ENCODE assay signal across 14 mouse cellular contexts in the genomic region with DNA sequence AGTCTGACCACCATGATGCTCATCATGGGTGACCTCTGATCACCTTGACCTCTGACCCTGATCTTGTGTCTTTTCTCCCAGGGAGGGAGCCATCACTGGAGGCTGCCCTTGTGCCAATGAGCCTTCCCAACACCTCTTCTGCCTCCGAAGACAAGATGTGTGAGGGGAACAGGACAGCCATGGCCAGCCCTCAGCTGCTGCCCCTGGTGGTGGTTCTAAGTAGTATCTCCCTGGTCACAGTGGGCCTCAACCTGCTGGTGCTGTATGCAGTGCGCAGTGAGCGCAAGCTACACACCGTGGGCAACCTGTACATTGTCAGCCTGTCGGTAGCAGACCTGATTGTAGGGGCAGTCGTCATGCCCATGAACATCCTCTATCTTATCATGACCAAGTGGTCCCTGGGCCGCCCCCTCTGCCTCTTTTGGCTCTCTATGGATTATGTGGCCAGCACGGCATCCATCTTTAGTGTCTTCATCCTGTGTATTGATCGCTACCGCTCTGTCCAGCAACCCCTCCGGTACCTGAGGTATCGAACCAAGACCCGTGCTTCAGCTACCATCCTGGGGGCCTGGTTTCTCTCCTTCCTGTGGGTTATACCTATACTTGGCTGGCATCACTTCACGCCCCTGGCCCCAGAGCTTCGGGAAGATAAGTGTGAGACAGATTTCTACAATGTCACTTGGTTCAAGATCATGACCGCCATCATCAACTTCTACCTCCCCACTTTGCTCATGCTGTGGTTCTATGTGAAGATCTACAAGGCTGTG.
DNase-seq lines count a peak whose midpoint lies in the region; ATAC-seq and TF ChIP-seq lines count a peak whose summit lies in the region.
"Had no signal": no experiment of that assay in that cellular context is flagged by ENCODE, and none has a peak within 500 bp of the region (broad histone marks: within the 10 kb centered on the region; RNA-seq: fewer than 3 reads in every experiment).

No protein-coding gene starts in this region.

- TF ChIP-seq CTCF in heart, postnatal 0 days (IDR thresholded peaks at IDR 0.05; ENCODE audit: low read depth) = peak; percentile 18; the same call in 1 of the 2 replicates
- TF ChIP-seq CTCF in liver, embryonic 14.5 days (IDR thresholded peaks at IDR 0.05; ENCODE audit: low read depth) = peak; percentile 47
- peak; percentile 23; the same call in 1 of the 2 replicates for TF ChIP-seq CTCF in E14TG2a.4 (conservative IDR thresholded peaks at IDR 0.05; ENCODE audit: low read length)

- no peak overlapping the region for H3K27ac ChIP-seq in heart, postnatal 0 days (ENCODE audit: low read depth)
- no peak overlapping the region for H3K27ac ChIP-seq in liver, embryonic 14.5 days
- H3K27ac ChIP-seq in liver, embryonic 11.5 days (ENCODE audit: low read depth, low read length) = no peak overlapping the region

- no peaks in the 10 kb centered on the region for H3K4me1 ChIP-seq in heart, postnatal 0 days (ENCODE audit: control insufficient read depth, insufficient read depth)
- no peaks in the 10 kb centered on the region for H3K4me1 ChIP-seq in liver, embryonic 14.5 days (replicated peaks; ENCODE audit: control insufficient read depth in 2 of 2, insufficient read depth in 2 of 2, low read length in 1 of 2)
- no peaks in the 10 kb centered on the region for H3K4me1 ChIP-seq in liver, embryonic 11.5 days (replicated peaks; ENCODE audit: control insufficient read depth, insufficient read depth, low read length)
- H3K4me1 ChIP-seq in E14TG2a.4 (replicated peaks; ENCODE audit: low read depth, low read length) = no peaks in the 10 kb centered on the region
- H3K4me1 ChIP-seq: megakaryocyte, embryonic 14.5 days had no signal

- H3K9ac ChIP-seq in heart, postnatal 0 days (replicated peaks; ENCODE audit: low read depth, low read length) = no peak overlapping the region
- no peak overlapping the region for H3K9ac ChIP-seq in liver, embryonic 14.5 days (replicated peaks)
- H3K9ac ChIP-seq in liver, embryonic 11.5 days (ENCODE audit: low read depth, low read length) = no peak overlapping the region

- ATAC-seq in heart, postnatal 0 days (ENCODE audit: insufficient read depth, low read depth) = no peak
- ATAC-seq in liver, embryonic 14.5 days (ENCODE audit: insufficient read depth) = no peak
- no peak for ATAC-seq in liver, embryonic 11.5 days (replicated peaks; ENCODE audit: low FRiP score)

- no peak overlapping the region for H3K4me2 ChIP-seq in heart, postnatal 0 days (ENCODE audit: low read depth, low read length)
- H3K4me2 ChIP-seq in liver, embryonic 14.5 days (ENCODE audit: low read depth) = no peak overlapping the region
- H3K4me2 ChIP-seq in liver, embryonic 11.5 days = no peak overlapping the region

- no peaks in the 10 kb centered on the region for H3K36me3 ChIP-seq in heart, postnatal 0 days (replicated peaks; ENCODE audit: control insufficient read depth, insufficient read depth, low read length)
- H3K36me3 ChIP-seq in liver, embryonic 14.5 days (replicated peaks; ENCODE audit: control insufficient read depth, insufficient read depth, low read depth) = no peaks in the 10 kb centered on the region
- H3K36me3 ChIP-seq in liver, embryonic 11.5 days (ENCODE audit: control insufficient read depth, insufficient read depth, low read length) = no peaks in the 10 kb centered on the region
- H3K36me3 ChIP-seq in E14TG2a.4 (ENCODE audit: insufficient read depth, low read length) = no peaks in the 10 kb centered on the region

- no peak for TF ChIP-seq EP300 in heart, postnatal 0 days (IDR thresholded peaks at IDR 0.05; ENCODE audit: low read depth)
- no peak for TF ChIP-seq EP300 in liver, embryonic 14.5 days (IDR thresholded peaks at IDR 0.05; ENCODE audit: low read depth)

- no peak for DNase-seq in heart, postnatal 0 days (ENCODE audit: low spot score)
- no peak for DNase-seq in heart, adult 18-20 months
- DNase-seq in liver, embryonic 14.5 days (ENCODE audit: low read depth in 3 of 3, low spot score in 3 of 3) = no peak
- no peak for DNase-seq in liver, embryonic 11.5 days (ENCODE audit: low spot score)
- DNase-seq in ZHBTc4 (ENCODE audit: low read depth, low spot score) = peak; percentile 30
- DNase-seq in spleen, postnatal 10 days (ENCODE audit: low spot score in 2 of 2) = no peak
- no peak for DNase-seq in kidney, postnatal 4 days
- DNase-seq: cerebellum, adult 11-12 months; heart, postnatal 14 days; kidney, postnatal 25 days; spleen, adult 18-20 months had no signal

- H3K4me3 ChIP-seq in heart, postnatal 0 days (ENCODE audit: low read depth, low read length) = no peak overlapping the region
- no peak overlapping the region for H3K4me3 ChIP-seq in liver, embryonic 14.5 days (ENCODE audit: insufficient read depth in 1 of 2, low read depth in 2 of 2, low read length in 2 of 2)
- H3K4me3 ChIP-seq in liver, embryonic 11.5 days (ENCODE audit: low read depth, low read length) = no peak overlapping the region
- H3K4me3 ChIP-seq in E14TG2a.4 (replicated peaks; ENCODE audit: low read length) = no peak overlapping the region
- H3K4me3 ChIP-seq: erythroblast, embryonic 14.5 days; megakaryocyte, embryonic 14.5 days had no signal

- no peaks in the 10 kb centered on the region for H3K27me3 ChIP-seq in heart, postnatal 0 days (ENCODE audit: control insufficient read depth, insufficient read depth, low read length)
- no peaks in the 10 kb centered on the region for H3K27me3 ChIP-seq in liver, embryonic 14.5 days (ENCODE audit: control insufficient read depth, insufficient read depth, low read length)
- H3K27me3 ChIP-seq in liver, embryonic 11.5 days (replicated peaks; ENCODE audit: control insufficient read depth, insufficient read depth, low read length) = no peaks in the 10 kb centered on the region
- H3K27me3 ChIP-seq in E14TG2a.4 (ENCODE audit: insufficient read depth, low read length) = peaks cover 41% of the 10 kb centered on the region
- H3K27me3 ChIP-seq: megakaryocyte, embryonic 14.5 days had no signal

- 83% methylated on average over 16 of the region's 16 CpGs for WGBS in heart, postnatal 0 days
- 72% methylated on average over 16 of the region's 16 CpGs for WGBS in liver, embryonic 14.5 days (ENCODE audit: insufficient replicate concordance)
- 84% methylated on average over 16 of the region's 16 CpGs for WGBS in liver, embryonic 11.5 days

- no peaks in the 10 kb centered on the region for H3K9me3 ChIP-seq in heart, postnatal 0 days (replicated peaks; ENCODE audit: control insufficient read depth, low read length)
- no peaks in the 10 kb centered on the region for H3K9me3 ChIP-seq in liver, embryonic 14.5 days (ENCODE audit: control insufficient read depth, low read length)
- H3K9me3 ChIP-seq in liver, embryonic 11.5 days (ENCODE audit: control insufficient read depth, low read length) = no peaks in the 10 kb centered on the region
- H3K9me3 ChIP-seq in E14TG2a.4 (ENCODE audit: low read length) = no peaks in the 10 kb centered on the region
- H3K9me3 ChIP-seq: megakaryocyte, embryonic 14.5 days had no signal
